Mouse (Mus musculus) central nervous system, embryonic 14 days (tissue): ENCODE data around the gene Shld2. TPM values are rescaled to one million over a fixed set of nuclear protein-coding genes. Genes with fewer than 3 reads are reported as not detected.

ENCODE experiments used
- polyA plus RNA-seq: library from polyadenylated mRNA; depleted of rRNA; stranded (reverse); fragments of >200 nt; gene quantifications from 2 replicates; pipeline ENCODE4 v1.2.3, GENCODE M21; 2012; rRNA removed

Gene Shld2
- 3.5 and 4.1 TPM in 2 replicates for polyA plus RNA-seq

GRCm38 (mm10) chr14:34310234-34310965, at the start of gene Shld2, which contains the start of gene Glud1:
Shld2 (minus strand) TSS chr14:34310493.
Glud1 (plus strand) TSS chr14:34310727.

GRCm38 (mm10) chr14:34355301-34355700, 45.0 kb upstream of the Shld2 start, which contains the start of gene Fam25c:
Fam25c (minus strand) TSS chr14:34355433.

GRCm38 (mm10) chr14:34219295-34219694, 91.0 kb downstream of the Shld2 start, which contains the start of gene Syt15:
Syt15 (plus strand) TSS chr14:34219595.

GRCm38 (mm10) chr14:34201231-34202035, 108.9 kb downstream of the Shld2 start, which contains the start of gene Gprin2:
Gprin2 (minus strand) TSS chr14:34201653.

Other genes with a start within 250 kb of the Shld2 start
- gene Anxa8, start 224.5 kb downstream of the Shld2 start, polyA plus RNA-seq = 0.07 and 2.8 TPM in 2 replicates
- gene A630023A22Rik, start 207.7 kb downstream of the Shld2 start, polyA plus RNA-seq = not detected in 2 replicates
- gene Npy4r, start 158.0 kb downstream of the Shld2 start, polyA plus RNA-seq = 0.04 and 0.09 TPM in 2 replicates
- 6.8 TPM in 2 replicates for gene Gprin2, start 108.8 kb downstream of the Shld2 start, polyA plus RNA-seq
- 0.87 and 1.1 TPM in 2 replicates for gene Syt15, start 90.9 kb downstream of the Shld2 start, polyA plus RNA-seq
- 82.1 and 89.2 TPM in 2 replicates for gene Glud1, start 234 bp upstream of the Shld2 start, polyA plus RNA-seq
- 1.3 TPM in 1 of 2 replicates, not detected in the other for gene Fam25c, start 44.9 kb upstream of the Shld2 start, polyA plus RNA-seq
- gene Sncg, start 64.3 kb upstream of the Shld2 start, polyA plus RNA-seq = 90.9 and 192 TPM in 2 replicates
- 3.3 and 4.0 TPM in 2 replicates for gene Mmrn2, start 65.0 kb upstream of the Shld2 start, polyA plus RNA-seq
- 22.0 and 23.9 TPM in 2 replicates for gene Bmpr1a, start 192.8 kb upstream of the Shld2 start, polyA plus RNA-seq
- not detected in 2 replicates for gene 9230112D13Rik, start 212.3 kb upstream of the Shld2 start, polyA plus RNA-seq